Mouse (Mus musculus): ENCODE results near the gene Mcpt8. TPM values are rescaled to one million over a fixed set of nuclear protein-coding genes. Genes with fewer than 3 reads are reported as not detected.
"Not testable (repeated sequence)": the region's sequence is repeated elsewhere in the genome, so short reads cannot be mapped to it uniquely, and the experiment has no call there.

Gene Mcpt8
- total and polyA plus RNA-seq, 3 experiments: not detected

DNA sequence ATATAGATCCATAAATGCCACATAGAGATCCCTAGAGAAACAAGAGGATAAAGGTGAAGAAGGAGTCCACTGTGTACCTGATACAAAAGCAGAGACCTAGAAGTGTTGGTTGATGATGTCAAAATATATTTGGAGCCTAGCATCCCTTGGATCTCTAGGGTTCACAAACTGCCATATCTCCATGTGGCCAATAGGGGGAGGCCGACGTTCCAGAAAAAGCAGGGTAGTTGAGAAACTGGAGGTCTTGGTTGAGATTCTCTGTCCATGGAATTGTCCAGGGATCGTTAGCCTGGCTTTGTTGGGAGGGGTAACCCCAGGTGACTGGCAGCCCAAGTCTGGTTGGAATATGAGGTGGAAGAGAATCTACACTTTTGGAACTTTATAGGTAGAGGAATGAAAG is 43.3 kb upstream of the Mcpt8 start:
- Histone ChIP-seq H3K9me3 (replicated peaks; ENCODE audit: low read length) (no peaks in the 10 kb centered on the region), H3K36me3 (replicated peaks in 1 of 2; ENCODE audit: control insufficient read depth in 1 of 2, insufficient read depth in 1 of 2, low read length in 1 of 2) (no peaks in the 10 kb centered on the region), H3K4me3 (replicated peaks in 1 of 3; ENCODE audit: low read depth in 2 of 3, low read length in 2 of 3, poor library complexity in 1 of 3) (no peak overlapping the region), H3K4me1 (ENCODE audit: control insufficient read depth in 1 of 2, insufficient read depth in 2 of 2) (no peaks in the 10 kb centered on the region), H3K4me2 (ENCODE audit: insufficient read depth, low read depth, poor library complexity, severe bottlenecking) (no peak overlapping the region), H3K79me2 (replicated peaks; ENCODE audit: control insufficient read depth, extremely low read depth, insufficient read depth, poor library complexity, severe bottlenecking) (no peaks in the 10 kb centered on the region), H3K27me3 (replicated peaks) (peaks cover 1% of the 10 kb centered on the region), H3K27ac (ENCODE audit: insufficient read depth, low read depth) (no peak overlapping the region), H3K9ac (ENCODE audit: insufficient read depth, low read depth) (no peak overlapping the region)
- DNase-seq (ENCODE audit: extremely low read depth): peak; percentile 21
- TF ChIP-seq ZNF384 (IDR thresholded peaks at IDR 0.05; ENCODE audit: low read depth, low read length) (no peak), CTCF (conservative IDR thresholded peaks at IDR 0.05 in 1 of 2, IDR thresholded peaks at IDR 0.05 in 1 of 2; ENCODE audit: low read depth in 2 of 2, low read length in 2 of 2) (peak; percentile 44 to 58; a peak in 3 of 4 replicates), RAD21 (IDR thresholded peaks at IDR 0.05; ENCODE audit: low read depth, low read length) (peak; percentile 23)
- in situ Hi-C loops (cut with MboI; ENCODE audit: low pct_ligation_motif_present, low pct_unique_long_range_greater_than_20kb, low sequenced_read_pairs): no loop called here
- dilution Hi-C loops (cut with MboI; ENCODE audit: extremely low pct_ligation_motif_present, extremely low pct_unique_long_range_greater_than_20kb, low sequenced_read_pairs): no loop called here

GRCm38 (mm10) chr14:56123516-56123915 is 38.4 kb upstream of the Mcpt8 start:
- DNase-seq (ENCODE audit: extremely low read depth): no peak
- Histone ChIP-seq H3K79me2 (replicated peaks; ENCODE audit: control insufficient read depth, extremely low read depth, insufficient read depth, poor library complexity, severe bottlenecking) (no peaks in the 10 kb centered on the region), H3K9me3 (replicated peaks; ENCODE audit: low read length) (no peaks in the 10 kb centered on the region), H3K27ac (ENCODE audit: insufficient read depth, low read depth) (no peak overlapping the region), H3K4me3 (replicated peaks in 1 of 3; ENCODE audit: low read depth in 2 of 3, low read length in 2 of 3, poor library complexity in 1 of 3) (no peak overlapping the region), H3K4me2 (ENCODE audit: insufficient read depth, low read depth, poor library complexity, severe bottlenecking) (no peak overlapping the region), H3K9ac (ENCODE audit: insufficient read depth, low read depth) (no peak overlapping the region), H3K4me1 (ENCODE audit: control insufficient read depth in 1 of 2, insufficient read depth in 2 of 2) (no peaks in the 10 kb centered on the region), H3K36me3 (replicated peaks in 1 of 2; ENCODE audit: control insufficient read depth in 1 of 2, insufficient read depth in 1 of 2, low read length in 1 of 2) (no peaks in the 10 kb centered on the region), H3K27me3 (replicated peaks) (no peaks in the 10 kb centered on the region)
- TF ChIP-seq JUN (IDR thresholded peaks at IDR 0.05; ENCODE audit: insufficient read depth, low read depth, low read length): no peak
- no peak for TF ChIP-seq EP300 (IDR thresholded peaks at IDR 0.05; ENCODE audit: low read length)
- TF ChIP-seq E2F4 (IDR thresholded peaks at IDR 0.05; ENCODE audit: insufficient replicate concordance, low read depth, low read length): no peak
- TF ChIP-seq MXI1 (IDR thresholded peaks at IDR 0.05; ENCODE audit: low read depth, low read length): no peak
- in situ Hi-C loops (cut with MboI; ENCODE audit: low pct_ligation_motif_present, low pct_unique_long_range_greater_than_20kb, low sequenced_read_pairs): no loop called here
- dilution Hi-C loops (cut with MboI; ENCODE audit: extremely low pct_ligation_motif_present, extremely low pct_unique_long_range_greater_than_20kb, low sequenced_read_pairs): no loop called here

- Histone ChIP-seq H3K4me3 (replicated peaks in 1 of 3; ENCODE audit: low read depth in 2 of 3, low read length in 2 of 3, poor library complexity in 1 of 3) (no peak within 1 kb of the TSS), H3K9ac (ENCODE audit: insufficient read depth, low read depth) (no peak within 1 kb of the TSS), H3K4me1 (ENCODE audit: control insufficient read depth in 1 of 2, insufficient read depth in 2 of 2) (no peaks in the 10 kb centered on the region), H3K79me2 (replicated peaks; ENCODE audit: control insufficient read depth, extremely low read depth, insufficient read depth, poor library complexity, severe bottlenecking) (no peaks in the 10 kb centered on the region), H3K4me2 (ENCODE audit: insufficient read depth, low read depth, poor library complexity, severe bottlenecking) (no peak within 1 kb of the TSS), H3K27me3 (replicated peaks) (no peaks in the 10 kb centered on the region), H3K27ac (ENCODE audit: insufficient read depth, low read depth) (no peak within 1 kb of the TSS), H3K9me3 (replicated peaks; ENCODE audit: low read length) (no peaks in the 10 kb centered on the region), H3K36me3 (replicated peaks in 1 of 2; ENCODE audit: control insufficient read depth in 1 of 2, insufficient read depth in 1 of 2, low read length in 1 of 2) (no peaks in the 10 kb centered on the region)
- dilution Hi-C loops (cut with MboI; ENCODE audit: extremely low pct_ligation_motif_present, extremely low pct_unique_long_range_greater_than_20kb, low sequenced_read_pairs): no loop called here
- in situ Hi-C loops (cut with MboI; ENCODE audit: low pct_ligation_motif_present, low pct_unique_long_range_greater_than_20kb, low sequenced_read_pairs): no loop called here
- no peak for DNase-seq (ENCODE audit: extremely low read depth)
- TF ChIP-seq PAX5 (IDR thresholded peaks at IDR 0.05; ENCODE audit: low read length) (no peak), NRF1 (IDR thresholded peaks at IDR 0.05; ENCODE audit: low read depth, low read length) (no peak), ZKSCAN1 (IDR thresholded peaks at IDR 0.05; ENCODE audit: borderline replicate concordance, low read depth, low read length) (no peak), CHD2 (IDR thresholded peaks at IDR 0.05; ENCODE audit: low read length) (no peak), MXI1 (IDR thresholded peaks at IDR 0.05; ENCODE audit: low read depth, low read length) (no peak), USF2 (conservative IDR thresholded peaks at IDR 0.05; ENCODE audit: low read depth, low read length) (no peak), EP300 (IDR thresholded peaks at IDR 0.05; ENCODE audit: low read length) (no peak), KAT2A (IDR thresholded peaks at IDR 0.05; ENCODE audit: insufficient replicate concordance, low read length) (no peak), MAZ (IDR thresholded peaks at IDR 0.05; ENCODE audit: low read depth, low read length) (no peak), SIN3A (IDR thresholded peaks at IDR 0.05; ENCODE audit: low read length) (no peak), NELFE (IDR thresholded peaks at IDR 0.05; ENCODE audit: low read depth, low read length) (no peak), MAFK (IDR thresholded peaks at IDR 0.05; ENCODE audit: insufficient replicate concordance, low read length) (no peak)
These were observed 35.5 kb upstream of the Mcpt8 start, which contains the start of gene Gzme for GRCm38 (mm10) chr14:56120525-56120924. Gene Gzme, minus strand, starts transcription at chr14:56120625.

GRCm38 (mm10) chr14:56115531-56116310 is 30.6 kb upstream of the Mcpt8 start:
- in situ Hi-C loops (cut with MboI; ENCODE audit: low pct_ligation_motif_present, low pct_unique_long_range_greater_than_20kb, low sequenced_read_pairs); H3K4me2 ChIP-seq (ENCODE audit: insufficient read depth, low read depth, poor library complexity, severe bottlenecking); H3K4me3 ChIP-seq (replicated peaks in 1 of 3; ENCODE audit: low read depth in 2 of 3, low read length in 2 of 3, poor library complexity in 1 of 3); dilution Hi-C loops (cut with MboI; ENCODE audit: extremely low pct_ligation_motif_present, extremely low pct_unique_long_range_greater_than_20kb, low sequenced_read_pairs); H3K9me3 ChIP-seq (replicated peaks; ENCODE audit: low read length); H3K9ac ChIP-seq (ENCODE audit: insufficient read depth, low read depth); H3K27me3 ChIP-seq (replicated peaks); DNase-seq (ENCODE audit: extremely low read depth); H3K36me3 ChIP-seq (replicated peaks in 1 of 2; ENCODE audit: control insufficient read depth in 1 of 2, insufficient read depth in 1 of 2, low read length in 1 of 2); H3K27ac ChIP-seq (ENCODE audit: insufficient read depth, low read depth); H3K4me1 ChIP-seq (ENCODE audit: control insufficient read depth in 1 of 2, insufficient read depth in 2 of 2); H3K79me2 ChIP-seq (replicated peaks; ENCODE audit: control insufficient read depth, extremely low read depth, insufficient read depth, poor library complexity, severe bottlenecking): not testable (repeated sequence)
